Mouse (Mus musculus): Measurements from ENCODE around the gene Gypa.

DNA sequence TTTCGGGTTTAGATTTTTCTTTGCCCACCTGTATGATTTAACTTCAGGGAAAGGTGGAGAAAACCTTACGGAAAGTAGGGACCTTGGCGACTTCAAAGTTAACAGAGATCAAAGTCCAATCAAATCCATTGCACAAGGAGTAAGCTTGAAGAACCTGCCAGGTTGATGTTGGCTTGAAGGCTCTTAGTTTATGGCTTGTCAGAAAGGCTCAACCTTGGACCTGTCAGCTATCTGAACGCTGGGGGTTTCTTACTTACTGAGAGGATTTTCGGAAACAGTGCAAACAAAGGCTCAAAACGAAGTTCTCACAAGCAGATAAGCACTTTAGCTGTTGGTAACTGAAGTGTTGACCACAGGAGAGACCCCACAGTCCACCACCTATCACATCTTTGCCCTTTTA is 11.4 kb upstream of the Gypa start:
- TF ChIP-seq EP300 (IDR thresholded peaks at IDR 0.05; ENCODE audit: low read depth in 1 of 2, low read length in 2 of 2) (no peak), POLR2A (IDR thresholded peaks at IDR 0.05; ENCODE audit: control insufficient read depth in 1 of 2, insufficient read depth in 1 of 2, low read depth in 1 of 2, low read length in 2 of 2, poor library complexity in 1 of 2) (no peak), CTCF (IDR thresholded peaks at IDR 0.05 in 2 of 3, conservative IDR thresholded peaks at IDR 0.05 in 1 of 3; ENCODE audit: control insufficient read depth in 1 of 3, insufficient read depth in 1 of 3, low read depth in 2 of 3, low read length in 3 of 3, poor library complexity in 1 of 3, severe bottlenecking in 1 of 3) (no peak), JUND (IDR thresholded peaks at IDR 0.05; ENCODE audit: low read depth, low read length) (no peak), RAD21 (IDR thresholded peaks at IDR 0.05; ENCODE audit: low read depth, low read length) (no peak), ZNF384 (IDR thresholded peaks at IDR 0.05; ENCODE audit: low read depth, low read length) (no peak), SIN3A (IDR thresholded peaks at IDR 0.05; ENCODE audit: low read length) (no peak), CHD1 (IDR thresholded peaks at IDR 0.05; ENCODE audit: low read depth, low read length) (no peak), UBTF (IDR thresholded peaks at IDR 0.05; ENCODE audit: borderline replicate concordance, insufficient read depth, low read depth, low read length) (no peak), HCFC1 (IDR thresholded peaks at IDR 0.05; ENCODE audit: low read depth, low read length) (no peak), CHD2 (IDR thresholded peaks at IDR 0.05; ENCODE audit: low read length) (no peak), GATA1 (IDR thresholded peaks at IDR 0.05; ENCODE audit: low read depth, low read length) (no peak), KAT2A (conservative IDR thresholded peaks at IDR 0.05; ENCODE audit: low read depth, low read length) (no peak), NELFE (IDR thresholded peaks at IDR 0.05; ENCODE audit: low read depth, low read length) (no peak)
